Mouse (Mus musculus): ENCODE measurements around the gene Lin7a.

- TF ChIP-seq GATA1 (IDR thresholded peaks at IDR 0.05; ENCODE audit: borderline replicate concordance, low read length) (no peak), FLI1 (IDR thresholded peaks at IDR 0.05; ENCODE audit: low read length) (no peak)
Measured at GRCm38 (mm10) chr10:107339524-107339923, 68.0 kb downstream of the Lin7a start.

All from megakaryocyte, embryonic 14.5 days (primary cell).